Comparison of ENCODE assay signal across 14 mouse cellular contexts in genomic region chr13:111896279-111896678, GRCm38 (mm10).
DNase-seq lines count a peak whose midpoint lies in the region; ATAC-seq and TF ChIP-seq lines count a peak whose summit lies in the region.
"Had no signal": no experiment of that assay in that cellular context is flagged by ENCODE, and none has a peak within 500 bp of the region (broad histone marks: within the 10 kb centered on the region; RNA-seq: fewer than 3 reads in every experiment).

No protein-coding gene starts in this region.

- no peak overlapping the region for H3K27ac ChIP-seq in lung, embryonic 14.5 days (ENCODE audit: low read depth)
- no peak overlapping the region for H3K27ac ChIP-seq in hindbrain, postnatal 0 days
- H3K27ac ChIP-seq: heart, adult 2 months; liver, embryonic 14.5 days; midbrain, embryonic 15.5 days had no signal

- WGBS in lung, embryonic 14.5 days = 11% methylated on average over 2 of the region's 2 CpGs
- WGBS in hindbrain, postnatal 0 days = 46% methylated on average over 2 of the region's 2 CpGs

- ATAC-seq in lung, embryonic 14.5 days (ENCODE audit: insufficient read depth) = no peak
- peak; percentile 96 for ATAC-seq in granulocyte monocyte progenitor cell, adult 5-6 weeks (replicated peaks; ENCODE audit: poor library complexity, severe bottlenecking)
- ATAC-seq in hindbrain, postnatal 0 days = no peak
- ATAC-seq: activated CD4-positive, CD25-positive, alpha-beta regulatory T cell, adult 4 months; midbrain, embryonic 15.5 days had no signal

- H3K36me3 ChIP-seq in lung, embryonic 14.5 days (ENCODE audit: insufficient read depth) = no peaks in the 10 kb centered on the region
- no peaks in the 10 kb centered on the region for H3K36me3 ChIP-seq in hindbrain, postnatal 0 days (ENCODE audit: insufficient read depth, low read length)
- H3K36me3 ChIP-seq: midbrain, embryonic 15.5 days had no signal

- H3K4me1 ChIP-seq in lung, embryonic 14.5 days (ENCODE audit: insufficient read depth) = no peaks in the 10 kb centered on the region; the same call in 1 of the 2 replicates
- H3K4me1 ChIP-seq in hindbrain, postnatal 0 days (ENCODE audit: insufficient read depth, low read length) = no peaks in the 10 kb centered on the region
- H3K4me1 ChIP-seq: midbrain, embryonic 15.5 days had no signal

- no peak overlapping the region for H3K4me2 ChIP-seq in lung, embryonic 14.5 days
- H3K4me2 ChIP-seq in hindbrain, postnatal 0 days (ENCODE audit: low read depth, low read length) = no peak overlapping the region
- H3K4me2 ChIP-seq: midbrain, embryonic 15.5 days had no signal

- no peaks in the 10 kb centered on the region for H3K27me3 ChIP-seq in lung, embryonic 14.5 days (ENCODE audit: insufficient read depth, low read length)
- no peaks in the 10 kb centered on the region for H3K27me3 ChIP-seq in hindbrain, postnatal 0 days (ENCODE audit: insufficient read depth, low read length)
- H3K27me3 ChIP-seq: midbrain, embryonic 15.5 days had no signal

- no peak overlapping the region for H3K9ac ChIP-seq in lung, embryonic 14.5 days
- no peak overlapping the region for H3K9ac ChIP-seq in hindbrain, postnatal 0 days (replicated peaks; ENCODE audit: low read length)
- H3K9ac ChIP-seq: liver, embryonic 14.5 days; midbrain, embryonic 15.5 days had no signal

- no peak for TF ChIP-seq CTCF in lung, embryonic 14.5 days (IDR thresholded peaks at IDR 0.05; ENCODE audit: low read depth)
- no peak for TF ChIP-seq CTCF in hindbrain, postnatal 0 days (IDR thresholded peaks at IDR 0.05; ENCODE audit: low read depth)

- no peaks in the 10 kb centered on the region for H3K9me3 ChIP-seq in lung, embryonic 14.5 days (ENCODE audit: low read depth, low read length)
- H3K9me3 ChIP-seq in hindbrain, postnatal 0 days (ENCODE audit: low read length) = no peaks in the 10 kb centered on the region
- H3K9me3 ChIP-seq: midbrain, embryonic 15.5 days had no signal

- DNase-seq in embryo, embryonic 11 days = peak; percentile 12
- DNase-seq in embryo, embryonic 10 days (ENCODE audit: low spot score) = no peak
- peak; percentile 54 for DNase-seq in lung, embryonic 14.5 days
- no peak for DNase-seq in lung, postnatal 4 days
- DNase-seq in naive thymus-derived CD4-positive, alpha-beta T cell, adult 2 months (ENCODE audit: low read depth) = peak; percentile 15
- DNase-seq in gastrocnemius, postnatal 25 days = no peak
- no peak for DNase-seq in hindbrain, postnatal 0 days (ENCODE audit: low spot score)
- DNase-seq: cerebellum, postnatal 36 days; kidney, postnatal 4 days had no signal

- H3K4me3 ChIP-seq in lung, embryonic 14.5 days (ENCODE audit: low read depth, low read length) = no peak overlapping the region
- H3K4me3 ChIP-seq in hindbrain, postnatal 0 days (ENCODE audit: low read length) = no peak overlapping the region
- H3K4me3 ChIP-seq: heart, adult 2 months; midbrain, embryonic 15.5 days had no signal

Comparison
In these comparisons a context has a peak if more than half of its experiments do, and no peak if none do; other contexts are left out.
1. DNase-seq: peak in embryo, embryonic 11 days (single experiment), lung, embryonic 14.5 days (single experiment) and naive thymus-derived CD4-positive, alpha-beta T cell, adult 2 months (single experiment); none in embryo, embryonic 10 days (single experiment), lung, postnatal 4 days (0 of 2), gastrocnemius, postnatal 25 days (single experiment) and hindbrain, postnatal 0 days (single experiment).